Mouse (Mus musculus) cerebellum, adult 11-12 months (tissue): Measurements from ENCODE around the gene Phlpp1.

ENCODE experiments used
- DNase-seq: peaks from one replicate; pipeline ENCODE4 v3.0.0; 2022

Phlpp1 gene

DNA sequence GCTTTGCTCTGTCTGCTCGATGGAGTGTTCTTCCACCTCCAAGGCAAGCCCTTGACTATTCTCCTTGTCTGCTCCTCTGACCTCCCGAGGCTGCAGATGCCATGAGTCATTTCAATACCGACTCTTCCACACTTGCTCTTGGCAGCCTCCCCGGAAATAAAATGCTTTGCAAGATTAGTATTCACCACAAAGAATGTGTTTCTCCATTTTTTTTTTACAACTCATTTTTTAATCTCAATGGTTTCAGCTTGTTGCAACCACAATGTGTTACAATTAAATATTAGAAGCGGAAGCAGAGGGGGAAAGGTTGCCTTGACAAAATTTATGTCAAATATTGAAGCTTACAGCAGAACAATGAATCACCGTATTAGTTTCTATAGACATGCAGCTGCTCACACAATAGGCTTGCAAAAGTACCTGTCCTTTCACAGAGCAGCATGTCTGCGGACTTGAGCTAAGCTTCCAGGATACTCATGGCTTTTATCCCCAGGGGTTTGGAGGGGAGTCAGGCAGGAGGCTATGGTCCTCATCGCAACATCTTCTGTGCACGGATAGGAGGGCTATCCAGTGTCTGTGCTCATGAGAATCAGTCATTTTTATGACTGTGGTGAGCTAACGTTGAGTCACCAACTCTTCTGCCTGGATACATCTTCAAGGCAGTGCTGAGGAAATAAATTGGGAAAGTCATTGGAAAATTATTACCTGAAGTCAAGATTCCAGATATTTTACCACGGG is 229.5 kb downstream of the Phlpp1 start:
- no peak for DNase-seq

DNA sequence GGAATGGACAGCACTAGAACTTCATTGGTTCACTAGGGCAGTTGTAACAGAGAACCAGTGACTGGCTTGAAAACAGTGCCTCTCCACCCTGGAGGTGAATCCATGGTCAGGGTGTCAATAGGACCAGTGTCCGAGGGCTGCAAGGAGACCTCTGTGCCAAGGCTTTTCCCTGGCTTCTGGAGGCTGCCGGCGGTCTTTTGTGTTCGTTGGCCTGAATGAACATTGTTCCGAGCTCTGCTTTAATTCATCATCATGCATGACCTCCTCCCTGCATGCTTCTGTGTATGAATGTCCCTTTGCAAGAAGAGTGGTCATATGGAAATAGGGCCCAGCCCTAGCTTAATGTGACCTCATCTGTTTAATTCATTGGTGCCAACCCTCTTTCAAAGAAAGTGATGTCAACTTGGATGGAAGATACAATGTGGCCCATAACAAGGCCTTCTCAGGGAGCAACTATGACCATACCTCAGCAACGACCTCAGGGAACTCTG is 231.5 kb downstream of the Phlpp1 start:
- DNase-seq: no peak

DNA sequence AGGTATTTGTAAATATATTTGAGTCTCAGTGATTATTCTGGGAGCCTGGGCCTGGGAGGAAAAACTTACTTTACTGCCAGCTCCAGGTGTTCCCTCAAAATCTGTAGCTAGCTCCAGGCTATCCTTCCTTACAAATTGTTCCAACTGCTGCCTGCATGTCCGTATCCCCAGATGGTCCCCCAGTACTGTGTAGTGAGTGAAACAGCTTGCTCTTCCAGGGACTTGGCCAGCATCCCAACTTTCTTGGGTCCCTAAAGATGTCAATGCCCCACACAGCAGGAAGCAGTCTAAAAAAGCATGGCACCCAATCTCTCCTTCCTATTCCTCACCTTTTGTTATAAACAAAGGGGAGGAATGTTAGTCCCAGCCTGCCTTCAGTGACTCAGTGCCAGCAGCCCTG is 235.3 kb downstream of the Phlpp1 start:
- no peak for DNase-seq

DNA sequence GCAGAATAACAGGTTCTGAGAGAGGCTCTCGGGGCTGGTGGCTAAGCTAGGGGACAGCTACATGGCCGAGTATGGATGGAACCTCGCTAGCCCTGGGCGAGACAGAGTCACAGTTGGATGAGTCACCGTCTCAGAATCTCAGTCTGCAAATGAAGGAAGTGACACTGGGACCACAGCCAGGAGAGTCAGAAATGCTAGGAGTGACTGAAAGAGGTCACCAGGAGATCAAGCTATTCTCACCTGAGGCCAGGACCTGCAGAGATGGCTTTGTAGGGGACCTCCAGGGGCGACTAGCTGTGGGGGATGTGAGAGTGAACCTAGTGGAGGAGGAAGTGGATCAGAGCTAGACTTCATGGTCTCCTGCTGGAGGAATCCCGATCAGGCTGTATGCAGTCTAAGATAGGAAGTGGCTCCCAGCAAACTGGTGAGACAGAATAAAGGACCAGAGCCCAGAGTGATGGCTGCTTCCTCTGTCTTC is 236.4 kb downstream of the Phlpp1 start:
- no peak for DNase-seq

DNA sequence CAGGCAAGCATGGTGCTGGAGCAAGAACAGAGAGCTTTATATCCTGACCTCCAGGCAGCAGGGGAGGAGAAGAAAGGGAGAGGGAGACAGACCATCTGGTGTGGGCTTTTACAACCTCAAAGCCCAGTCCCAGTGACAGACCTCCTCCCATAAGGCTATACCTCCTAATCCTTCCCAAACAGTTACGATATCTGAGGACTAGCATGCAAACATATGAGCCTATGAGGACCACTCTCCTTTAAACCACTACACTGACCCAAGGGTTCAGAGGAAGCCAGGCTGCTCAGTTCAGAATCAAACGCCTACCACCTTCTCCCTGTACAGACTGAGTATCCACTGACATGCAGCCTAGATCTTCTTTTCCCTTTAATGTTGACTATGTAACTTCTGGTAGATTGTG is 239.3 kb downstream of the Phlpp1 start:
- no peak for DNase-seq

DNA sequence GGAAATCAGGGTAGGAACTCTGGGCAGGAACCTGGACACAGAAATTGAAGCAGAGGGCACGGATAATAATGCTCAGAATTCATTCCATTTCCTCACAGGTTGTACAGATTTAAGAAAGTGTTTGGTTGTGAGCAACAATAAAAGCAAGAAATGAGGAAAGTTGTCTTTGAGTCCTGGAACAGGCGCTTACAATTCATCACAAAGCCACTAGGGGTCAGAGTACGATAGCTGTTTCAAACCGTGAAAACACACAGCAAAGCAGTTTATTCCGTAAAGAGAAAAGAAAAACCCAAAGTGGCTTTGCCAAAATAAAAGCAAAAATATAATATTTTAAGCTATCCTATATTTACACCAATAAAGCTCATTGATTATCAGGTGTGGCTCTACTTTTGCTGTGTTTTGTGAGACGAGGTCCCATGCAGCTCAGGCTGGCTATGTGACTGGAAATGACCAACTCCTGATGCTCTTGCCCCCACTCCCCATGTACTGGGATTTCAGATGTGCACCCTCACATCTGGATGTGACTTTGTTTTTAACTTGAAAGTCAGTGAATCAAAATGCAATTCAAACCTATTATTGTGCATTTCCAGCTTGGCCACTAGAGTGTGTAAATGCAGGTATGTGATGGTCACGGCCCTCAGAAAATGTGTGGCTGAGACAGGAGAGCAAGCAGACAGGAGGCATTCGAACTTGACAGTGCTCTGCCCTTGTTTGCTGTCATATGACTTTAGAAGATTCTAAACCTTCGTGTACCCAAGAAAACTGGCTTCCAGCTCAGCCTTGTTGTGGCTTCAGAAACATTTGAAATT is 253.8 kb downstream of the Phlpp1 start:
- DNase-seq: no peak

DNA sequence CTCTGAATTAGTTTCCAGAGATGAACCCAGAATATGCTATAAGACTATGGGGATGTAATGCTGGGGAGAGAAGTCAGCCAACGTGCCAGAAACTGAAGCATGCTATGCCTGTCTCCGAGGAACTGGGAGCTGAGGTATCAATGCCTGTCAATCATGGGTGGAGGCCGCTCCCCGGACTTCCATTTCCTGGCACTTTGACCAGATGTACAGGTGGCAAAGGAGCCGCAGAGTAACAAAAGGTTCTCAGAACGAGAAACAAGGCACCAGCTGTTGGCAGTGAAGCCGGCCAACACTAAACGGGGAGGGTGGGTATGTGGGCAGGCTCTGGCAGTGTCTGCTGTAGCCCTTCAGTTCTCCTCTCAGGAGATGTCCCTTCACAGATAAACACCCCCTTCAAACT is 256.6 kb downstream of the Phlpp1 start:
- peak; percentile 12 for DNase-seq

DNA sequence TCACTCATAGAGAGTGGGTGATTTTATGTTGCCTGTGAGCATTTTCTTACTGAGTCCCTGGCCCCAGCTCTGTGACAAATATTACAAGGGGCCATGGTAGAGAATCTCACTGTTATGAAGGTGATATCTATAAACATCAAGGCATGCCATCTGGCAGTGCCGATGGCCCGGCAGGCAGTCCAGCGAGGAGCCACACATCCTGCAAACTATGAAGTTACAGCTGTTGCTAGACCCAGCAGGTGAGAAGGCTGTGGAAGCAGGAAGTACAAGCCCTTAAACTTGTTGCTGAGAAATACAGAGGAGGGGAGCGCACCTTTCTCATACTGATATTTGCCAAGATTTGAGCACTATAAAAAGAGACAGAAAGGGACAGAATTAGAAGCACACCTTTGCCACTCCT is 257.0 kb downstream of the Phlpp1 start:
- DNase-seq: no peak

DNA sequence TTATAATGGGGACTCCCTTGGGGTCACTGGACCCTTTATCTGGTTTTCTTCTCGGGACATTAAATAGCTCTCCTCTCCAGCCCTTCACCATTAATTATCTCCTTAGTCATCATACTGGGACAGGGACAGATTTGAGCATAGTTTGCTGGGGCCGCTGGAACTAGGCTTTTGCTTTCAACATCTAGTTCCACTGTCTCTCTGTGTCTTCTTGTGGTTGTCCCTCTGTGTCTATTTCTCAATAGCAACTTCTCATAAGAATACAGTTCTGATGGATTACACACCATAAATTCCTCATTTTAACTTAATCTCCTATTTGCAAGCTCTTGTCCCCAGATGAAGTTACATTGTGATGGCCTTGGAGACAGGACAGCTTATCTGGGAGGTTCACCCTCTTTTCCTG is 262.0 kb downstream of the Phlpp1 start:
- DNase-seq: no peak
